Mouse (Mus musculus) heart, adult 2 months (tissue): ENCODE measurements around the gene Clptm1l.

Source experiments
- CTCF ChIP-seq: fragments of 200-600 bp; IDR thresholded peaks from 2 replicates; pipeline ENCODE4 v1.8.1; 2022; ENCODE audit warnings: antibody characterized with exemption, mild to moderate bottlenecking, moderate library complexity
- POLR2A ChIP-seq: fragments of 200-500 bp; IDR thresholded peaks from 2 replicates; pipeline ENCODE4 v1.6.1; 2011; ENCODE audit warnings: mild to moderate bottlenecking, low read depth, low read length, control low read depth; ENCODE audit not compliant: insufficient read depth

DNA sequence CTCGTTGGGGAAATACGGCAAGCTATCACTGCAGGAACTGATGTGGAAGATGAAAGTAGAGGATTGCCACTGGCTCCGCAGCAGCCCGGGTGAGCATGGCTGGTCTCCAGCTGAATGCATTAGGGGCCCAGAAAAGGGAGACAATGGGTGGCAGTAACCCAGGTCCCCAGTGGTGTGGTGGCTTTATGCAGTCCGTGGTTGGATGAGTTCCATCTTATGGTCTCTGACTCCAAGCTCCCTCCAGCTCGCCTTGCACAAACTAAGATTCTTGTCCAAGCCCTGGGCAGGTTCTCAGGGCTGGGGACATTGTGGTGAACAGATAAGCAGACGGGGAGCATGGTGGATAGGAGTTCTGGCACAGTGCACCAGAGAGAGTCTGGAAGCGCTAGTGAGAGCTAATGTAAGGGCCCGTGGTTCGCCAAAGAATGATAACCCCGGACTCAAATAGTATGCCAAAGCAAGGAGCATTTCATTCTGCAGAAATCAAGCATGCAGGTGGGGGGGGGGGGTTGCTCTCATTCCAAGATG, 24.8 kb downstream of the Clptm1l start:
- TF ChIP-seq POLR2A: no peak
- TF ChIP-seq CTCF: no peak
